Mouse (Mus musculus) megakaryocyte, embryonic 14.5 days (primary cell): ENCODE measurements around the gene Uba52.

Experiments
- FLI1 ChIP-seq: IDR thresholded peaks from 2 replicates; pipeline ENCODE4 v1.6.1; 2012; ENCODE audit warnings: low read length, inconsistent platforms, mixed read lengths
- GATA1 ChIP-seq: IDR thresholded peaks from 3 replicates; pipeline ENCODE4 v1.6.1; 2012; ENCODE audit warnings: mixed read lengths, low read length, inconsistent platforms, borderline replicate concordance

DNA sequence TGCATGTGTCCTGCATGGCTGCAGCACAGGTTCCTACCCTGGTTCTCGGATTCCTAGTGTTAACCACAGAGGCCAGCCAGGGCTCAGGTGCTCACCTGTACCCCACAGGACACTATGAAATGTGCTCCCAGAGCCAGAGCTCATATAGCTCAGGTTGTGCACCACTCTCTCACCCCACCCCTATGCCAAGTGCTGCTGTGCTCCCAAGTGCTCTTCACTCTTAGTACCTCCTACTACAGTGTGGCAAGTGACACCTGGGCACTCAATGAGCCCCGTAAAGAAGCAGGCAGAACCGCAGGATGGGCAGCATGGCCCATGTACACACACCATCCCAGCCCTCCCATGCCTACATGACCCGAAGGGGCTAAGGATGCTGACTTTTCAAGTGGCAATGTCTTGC lies 41.9 kb downstream of the Uba52 start:
- no peak for TF ChIP-seq GATA1
- no peak for TF ChIP-seq FLI1
